Mouse (Mus musculus): ENCODE results near the gene Obsl1. TPM values are rescaled to one million over a fixed set of nuclear protein-coding genes. Genes with fewer than 3 reads are reported as not detected.

The Obsl1 gene
- total RNA-seq (2021), result 10 to 100 TPM; 35.1 to 39.4 TPM

- peak in 1 of 2 experiments; percentile 88 for DNase-seq (ENCODE audit: extremely low spot score in 1 of 2, low spot score in 2 of 2)
- intact Hi-C loops (cut with DNase I), result no loop called here
These were observed at the start of gene Obsl1 for GRCm38 (mm10) chr1:75505956-75506831. Gene Obsl1 (minus strand): TSS chr1:75506452.

GRCm38 (mm10) chr1:75555680-75556079 is 49.4 kb upstream of the Obsl1 start:
- DNase-seq (ENCODE audit: extremely low spot score in 1 of 2, low spot score in 2 of 2), result no peak
- intact Hi-C loops (cut with DNase I), result no loop called here

DNA sequence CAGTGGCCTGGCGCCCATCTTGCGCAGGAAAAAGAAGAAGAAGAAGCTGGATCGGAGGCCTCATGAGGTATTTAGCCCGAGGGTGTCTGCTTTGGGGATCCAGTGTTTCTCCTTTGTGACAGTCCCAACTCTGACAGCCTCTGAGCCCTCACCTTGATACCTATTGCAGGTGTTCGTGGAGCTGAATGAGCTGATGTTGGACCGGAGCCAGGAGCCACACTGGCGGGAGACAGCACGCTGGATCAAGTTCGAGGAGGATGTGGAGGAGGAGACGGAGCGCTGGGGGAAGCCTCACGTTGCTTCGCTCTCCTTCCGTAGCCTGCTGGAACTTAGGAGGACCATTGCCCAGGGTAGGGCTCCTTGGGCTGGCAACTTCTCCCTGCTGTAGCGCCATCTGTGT is 44.3 kb upstream of the Obsl1 start:
- intact Hi-C loops (cut with DNase I), result no loop called here

DNA sequence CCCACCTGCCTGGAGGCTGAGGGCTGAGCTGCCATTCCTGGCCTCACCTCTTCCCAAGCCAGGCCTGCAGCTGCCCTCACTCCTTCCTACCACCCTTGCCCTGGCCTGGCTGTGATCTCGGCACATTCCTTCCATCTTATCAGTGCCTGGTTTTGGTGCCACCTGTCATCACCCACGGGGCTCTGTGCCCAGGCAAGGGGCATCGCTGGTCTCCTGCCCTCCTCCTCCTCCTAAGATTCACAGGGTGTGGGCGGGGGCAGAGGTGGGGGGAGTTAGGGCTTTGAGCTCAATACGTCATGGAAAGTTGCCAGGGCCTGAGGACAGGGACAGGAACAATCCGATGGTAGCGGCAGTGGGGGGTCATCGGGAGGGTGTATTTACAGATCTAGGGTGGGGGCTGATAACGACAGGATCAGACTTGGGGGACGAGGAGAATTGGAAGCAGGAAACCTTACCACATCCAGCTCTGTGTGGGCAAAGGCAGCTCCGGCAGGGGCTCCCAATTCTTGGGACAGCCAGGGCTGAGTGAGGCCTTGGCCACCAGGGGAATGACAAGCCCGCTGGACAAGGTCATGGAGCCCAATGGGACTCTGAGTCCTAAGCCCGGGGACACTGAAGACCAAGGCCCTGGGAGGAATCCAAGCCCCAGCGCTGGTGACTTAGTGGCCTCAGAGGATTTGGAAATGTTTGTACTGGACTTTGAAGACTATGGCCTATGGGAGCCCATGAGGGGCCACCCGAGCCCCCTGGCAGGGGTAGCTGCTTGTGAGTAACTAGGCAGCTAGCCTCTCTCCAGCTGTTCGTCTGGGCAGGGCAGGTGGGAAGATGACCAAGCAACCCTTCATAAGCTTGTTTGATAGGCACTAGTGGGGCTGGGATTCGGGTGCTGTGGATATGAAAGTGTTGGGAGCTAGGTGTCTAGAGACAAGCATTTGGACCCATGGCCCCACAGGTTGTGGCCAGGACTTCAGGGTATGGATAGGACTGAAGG is 43.3 kb upstream of the Obsl1 start:
- DNase-seq (ENCODE audit: extremely low spot score in 1 of 2, low spot score in 2 of 2), result no peak
- intact Hi-C loops (cut with DNase I), result no loop called here

More for the DNA sequence above, 44.3 kb upstream of the Obsl1 start:
- DNase-seq (ENCODE audit: extremely low spot score in 1 of 2, low spot score in 2 of 2), result no peak

- intact Hi-C loops (cut with DNase I), result no loop called here
- no peak for DNase-seq (ENCODE audit: extremely low spot score in 1 of 2, low spot score in 2 of 2)
These were observed 42.6 kb upstream of the Obsl1 start for GRCm38 (mm10) chr1:75548871-75549270.

GRCm38 (mm10) chr1:75548083-75548482 is 41.8 kb upstream of the Obsl1 start:
- DNase-seq (ENCODE audit: extremely low spot score in 1 of 2, low spot score in 2 of 2), result no peak
- intact Hi-C loops (cut with DNase I), result no loop called here

GRCm38 (mm10) chr1:75547351-75547750 is 41.1 kb upstream of the Obsl1 start:
- DNase-seq (ENCODE audit: extremely low spot score in 1 of 2, low spot score in 2 of 2), result no peak
- intact Hi-C loops (cut with DNase I), result no loop called here

GRCm38 (mm10) chr1:75545965-75546956 is 40.0 kb upstream of the Obsl1 start, which contains the start of gene Slc4a3:
Gene Slc4a3 (plus strand): TSS chr1:75546266.
- intact Hi-C loops (cut with DNase I), result no loop called here
- DNase-seq (ENCODE audit: extremely low spot score in 1 of 2, low spot score in 2 of 2), result peak in 1 of 2 experiments; percentile 81

- DNase-seq (ENCODE audit: extremely low spot score in 1 of 2, low spot score in 2 of 2), result no peak
- intact Hi-C loops (cut with DNase I), result no loop called here
These were observed 38.1 kb upstream of the Obsl1 start for GRCm38 (mm10) chr1:75544351-75544750.

- no peak for DNase-seq (ENCODE audit: extremely low spot score in 1 of 2, low spot score in 2 of 2)
- intact Hi-C loops (cut with DNase I), result no loop called here
These were observed 35.2 kb upstream of the Obsl1 start for GRCm38 (mm10) chr1:75541496-75541895.

DNA sequence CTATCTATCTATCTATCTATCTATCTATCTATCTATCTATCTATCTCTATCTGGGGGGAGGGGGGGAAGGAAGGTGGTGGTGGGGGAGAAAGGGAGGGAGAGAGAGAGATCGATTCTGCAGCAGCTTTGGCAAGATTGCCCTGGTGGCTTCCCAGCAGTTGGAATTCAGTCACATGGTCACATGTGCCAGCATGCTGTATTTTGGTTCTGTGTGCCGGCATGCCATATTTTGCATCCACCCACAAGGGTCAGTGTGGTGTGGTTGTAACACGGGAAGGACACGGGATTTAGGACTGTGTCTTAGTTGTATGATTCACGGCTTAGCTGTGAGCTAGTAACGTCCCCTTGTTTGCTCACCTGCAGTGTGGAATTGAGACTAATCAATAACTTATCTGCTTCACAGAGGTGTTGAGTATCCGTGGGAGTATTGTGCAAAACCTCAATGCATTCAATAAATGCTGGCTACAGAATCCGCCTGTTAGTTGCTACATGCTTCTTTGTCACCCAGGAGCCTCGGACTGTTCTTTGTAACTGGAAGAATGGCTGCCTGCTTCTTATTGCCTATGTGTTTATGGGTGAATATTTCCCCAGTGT is 32.4 kb upstream of the Obsl1 start:
- DNase-seq (ENCODE audit: extremely low spot score in 1 of 2, low spot score in 2 of 2), result no peak
- intact Hi-C loops (cut with DNase I), result no loop called here

DNA sequence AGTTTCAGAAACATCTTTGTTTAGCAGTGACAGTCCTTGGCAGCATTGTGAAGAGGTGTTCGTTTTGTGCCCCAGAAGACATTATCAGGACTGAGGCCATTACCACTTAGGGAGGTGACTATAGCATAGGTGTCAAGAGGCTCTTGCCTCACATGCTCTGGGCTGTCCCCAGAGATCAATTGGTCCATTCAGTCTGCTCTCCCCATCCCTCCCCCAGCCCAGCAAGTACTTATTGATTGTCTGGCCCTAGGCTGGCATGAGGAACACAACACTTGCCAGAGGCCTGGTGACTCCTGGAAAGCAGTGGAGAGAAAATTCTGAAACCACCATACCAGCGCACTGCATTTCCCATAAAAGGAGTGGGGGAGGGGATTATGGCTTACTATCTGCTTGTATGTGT is 31.3 kb upstream of the Obsl1 start:
- intact Hi-C loops (cut with DNase I), result no loop called here
- DNase-seq (ENCODE audit: extremely low spot score in 1 of 2, low spot score in 2 of 2), result no peak

- intact Hi-C loops (cut with DNase I), result no loop called here
- DNase-seq (ENCODE audit: extremely low spot score in 1 of 2, low spot score in 2 of 2), result no peak
These were observed 27.3 kb upstream of the Obsl1 start for GRCm38 (mm10) chr1:75533325-75534252.

- intact Hi-C loops (cut with DNase I), result no loop called here
These were observed 26.3 kb upstream of the Obsl1 start for GRCm38 (mm10) chr1:75532280-75533172.

DNA sequence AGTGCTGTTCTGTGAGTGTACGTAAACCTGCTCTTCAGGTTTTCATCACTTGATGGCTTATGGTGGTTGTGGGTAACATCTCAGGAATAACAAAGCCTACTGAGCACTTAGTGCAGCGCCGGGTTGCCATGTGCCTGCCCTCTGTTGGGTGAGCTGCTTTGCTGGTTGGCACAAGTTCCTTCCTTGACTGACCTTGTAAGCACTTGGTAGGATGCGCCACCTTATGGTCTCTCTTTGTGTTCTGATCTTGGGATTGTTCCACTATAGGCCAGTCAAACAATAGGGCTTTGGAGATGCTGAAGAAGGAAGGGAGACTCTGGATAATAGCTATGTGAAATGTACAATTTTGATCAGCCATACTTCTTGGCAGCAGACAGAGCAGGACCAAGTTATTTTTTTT is 24.3 kb upstream of the Obsl1 start:
- no peak for DNase-seq (ENCODE audit: extremely low spot score in 1 of 2, low spot score in 2 of 2)
- intact Hi-C loops (cut with DNase I), result no loop called here

More at GRCm38 (mm10) chr1:75532280-75533172, 26.3 kb upstream of the Obsl1 start:
- DNase-seq (ENCODE audit: extremely low spot score in 1 of 2, low spot score in 2 of 2), result no peak

DNA sequence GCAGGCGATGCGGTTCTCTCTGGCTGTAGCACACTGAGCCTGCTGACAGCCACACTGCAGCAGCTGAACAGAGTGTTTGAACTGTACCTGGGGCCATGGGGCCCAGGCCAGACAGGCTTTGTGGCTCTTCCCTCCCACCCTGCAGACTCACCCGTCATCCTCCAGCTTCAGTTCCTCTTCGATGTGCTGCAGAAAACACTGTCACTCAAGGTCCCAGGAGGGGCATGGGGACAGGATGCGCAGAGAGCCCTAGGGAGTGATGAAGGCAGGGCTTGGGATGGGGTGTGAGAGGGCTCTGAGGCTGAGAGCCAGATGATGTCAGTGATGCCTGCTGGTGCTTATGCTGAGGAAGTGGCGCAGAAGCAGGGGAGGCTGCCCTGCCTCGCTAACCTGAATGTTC is 18.4 kb upstream of the Obsl1 start:
- DNase-seq (ENCODE audit: extremely low spot score in 1 of 2, low spot score in 2 of 2), result no peak
- intact Hi-C loops (cut with DNase I), result no loop called here

All from left cerebral cortex, postnatal 10 days (tissue).